Mouse (Mus musculus): Measurements from ENCODE around the gene Sycp2l. TPM values are rescaled to one million over a fixed set of nuclear protein-coding genes. Genes with fewer than 3 reads are reported as not detected.

The Sycp2l gene
- total RNA-seq, 1 experiment = 2.0 TPM

DNA sequence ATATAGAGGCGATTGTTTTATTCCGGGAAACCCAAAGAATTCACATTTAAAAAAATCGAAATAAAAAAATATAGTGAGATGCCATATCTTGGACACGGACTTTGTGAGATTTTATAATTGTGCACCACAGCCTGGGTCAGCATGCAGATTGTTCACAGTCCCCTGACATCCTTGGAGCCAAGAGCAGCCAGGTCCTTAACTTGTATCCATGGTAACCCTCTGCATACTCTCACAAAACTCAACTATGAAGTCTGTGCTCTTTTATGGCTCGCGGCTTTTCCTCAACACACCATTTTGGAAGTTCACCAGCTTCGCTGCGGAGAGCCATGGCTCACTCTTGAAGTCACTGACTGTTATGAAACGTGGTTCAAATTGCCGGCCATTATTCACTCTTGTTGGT, 19.9 kb upstream of the Sycp2l start:
- Histone ChIP-seq H3K4me1 (ENCODE audit: control insufficient read depth in 2 of 2, insufficient read depth in 2 of 2, low read length in 2 of 2, poor library complexity in 1 of 2) (peaks cover 0 to 3% of the 10 kb centered on the region in 2 experiments; a peak in 2 of 4 replicates), H3K9ac (ENCODE audit: insufficient read depth, low read depth, low read length, poor library complexity, severe bottlenecking) (no peak overlapping the region), H3K36me3 (ENCODE audit: control insufficient read depth, insufficient read depth, low read length, poor library complexity, severe bottlenecking) (no peaks in the 10 kb centered on the region), H3K27ac (ENCODE audit: insufficient read depth, low read depth, low read length, poor library complexity, severe bottlenecking) (no peak overlapping the region), H3K4me3 (ENCODE audit: insufficient read depth in 1 of 2, low read depth in 1 of 2, low read length in 2 of 2, poor library complexity in 1 of 2, severe bottlenecking in 1 of 2) (no peak overlapping the region), H3K9me3 (ENCODE audit: control insufficient read depth, insufficient read depth, low read depth, low read length) (no peaks in the 10 kb centered on the region)
- DNase-seq (ENCODE audit: low read depth, low spot score) = no peak
- in situ Hi-C loops (cut with MboI; ENCODE audit: low sequenced_read_pairs in 2 of 2, unreplicated experiment in 2 of 2) = loop anchor here (10.0 to 25.0 kb wide), 2 partner anchors 143 to 249 kb away; partner anchors contain the start of gene Smim13 (in 1 of the 2)
- TF ChIP-seq MAFK (IDR thresholded peaks at IDR 0.05; ENCODE audit: insufficient read depth, low read depth, low read length) (no peak), CHD2 (IDR thresholded peaks at IDR 0.05; ENCODE audit: low read depth, low read length) (no peak), HCFC1 (IDR thresholded peaks at IDR 0.05; ENCODE audit: borderline replicate concordance, insufficient read depth, low read length) (no peak), ZNF384 (IDR thresholded peaks at IDR 0.05; ENCODE audit: low read depth, low read length) (no peak), ZC3H11A (IDR thresholded peaks at IDR 0.05; ENCODE audit: borderline replicate concordance, low read depth, low read length) (no peak)

DNA sequence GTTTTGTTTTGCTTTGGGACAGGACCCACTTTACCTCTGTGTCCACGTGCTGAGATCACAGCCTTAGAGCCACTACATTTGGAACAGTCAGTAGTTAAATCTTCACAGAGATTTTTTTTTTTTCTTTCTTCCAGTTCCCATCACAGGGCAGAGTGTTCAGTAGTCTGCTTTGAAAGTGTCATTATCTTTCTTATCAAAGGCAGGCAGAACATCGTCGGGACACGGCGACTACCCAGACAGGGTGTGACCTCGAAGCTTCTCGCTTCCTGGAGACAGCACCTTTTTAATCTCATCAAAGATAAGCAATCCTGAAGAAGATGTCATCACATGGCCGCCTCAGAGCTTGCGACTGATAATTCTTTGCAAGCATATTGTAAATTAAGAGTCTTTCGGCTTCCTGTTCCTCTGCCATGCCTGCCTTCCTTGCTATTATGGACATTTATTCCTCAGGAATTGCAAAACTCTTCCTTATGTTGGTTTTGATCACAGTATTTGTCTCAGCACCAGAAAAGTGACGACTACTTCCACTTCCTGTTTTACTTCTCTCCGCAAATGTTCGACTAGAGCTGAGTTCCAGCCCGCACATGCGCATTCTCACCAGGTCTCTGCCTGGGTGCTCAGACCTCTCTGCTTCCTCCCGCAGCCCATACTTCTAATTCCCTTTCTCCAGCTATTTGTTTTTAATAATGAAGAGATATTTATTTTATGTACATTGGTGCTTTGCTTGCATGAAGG, 16.6 kb upstream of the Sycp2l start:
- no peak for DNase-seq (ENCODE audit: low read depth, low spot score)
- Histone ChIP-seq H3K9me3 (ENCODE audit: control insufficient read depth, insufficient read depth, low read depth, low read length) (no peaks in the 10 kb centered on the region), H3K9ac (ENCODE audit: insufficient read depth, low read depth, low read length, poor library complexity, severe bottlenecking) (no peak overlapping the region), H3K4me3 (ENCODE audit: insufficient read depth in 1 of 2, low read depth in 1 of 2, low read length in 2 of 2, poor library complexity in 1 of 2, severe bottlenecking in 1 of 2) (no peak overlapping the region), H3K4me1 (ENCODE audit: control insufficient read depth in 2 of 2, insufficient read depth in 2 of 2, low read length in 2 of 2, poor library complexity in 1 of 2) (no peaks in the 10 kb centered on the region; a peak in 1 of 4 replicates), H3K27ac (ENCODE audit: insufficient read depth, low read depth, low read length, poor library complexity, severe bottlenecking) (no peak overlapping the region), H3K36me3 (ENCODE audit: control insufficient read depth, insufficient read depth, low read length, poor library complexity, severe bottlenecking) (no peaks in the 10 kb centered on the region)
- in situ Hi-C loops (cut with MboI; ENCODE audit: low sequenced_read_pairs in 2 of 2, unreplicated experiment in 2 of 2) = loop anchor here (10.0 to 25.0 kb wide), 2 partner anchors 140 to 253 kb away; partner anchors contain the start of gene Smim13 (in 1 of the 2)
- TF ChIP-seq CHD2 (IDR thresholded peaks at IDR 0.05; ENCODE audit: low read depth, low read length) (no peak), HCFC1 (IDR thresholded peaks at IDR 0.05; ENCODE audit: borderline replicate concordance, insufficient read depth, low read length) (no peak), ZNF384 (IDR thresholded peaks at IDR 0.05; ENCODE audit: low read depth, low read length) (no peak), ZC3H11A (IDR thresholded peaks at IDR 0.05; ENCODE audit: borderline replicate concordance, low read depth, low read length) (no peak), MAFK (IDR thresholded peaks at IDR 0.05; ENCODE audit: insufficient read depth, low read depth, low read length) (no peak)

DNA sequence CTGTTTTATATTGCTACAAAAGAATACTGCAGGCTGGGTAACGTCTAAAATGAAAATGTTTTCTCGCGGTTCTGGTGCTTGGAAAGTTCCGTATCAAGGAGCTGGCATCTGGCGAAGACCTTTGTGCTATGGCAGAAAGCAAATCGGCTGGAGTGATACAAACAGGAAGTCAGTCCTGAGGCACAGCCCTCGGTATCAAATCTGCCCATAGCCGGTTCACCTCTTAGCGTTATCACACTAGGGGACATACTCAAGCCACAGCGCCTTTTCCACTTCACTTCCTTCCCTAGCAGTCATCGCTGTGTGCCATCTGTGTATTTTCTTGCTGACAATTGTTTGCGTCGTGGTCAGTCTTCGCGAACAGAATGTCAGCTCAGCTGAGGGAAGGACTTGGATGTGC, 15.8 kb upstream of the Sycp2l start:
- TF ChIP-seq MAFK (IDR thresholded peaks at IDR 0.05; ENCODE audit: insufficient read depth, low read depth, low read length) (no peak), ZC3H11A (IDR thresholded peaks at IDR 0.05; ENCODE audit: borderline replicate concordance, low read depth, low read length) (no peak), ZNF384 (IDR thresholded peaks at IDR 0.05; ENCODE audit: low read depth, low read length) (no peak), HCFC1 (IDR thresholded peaks at IDR 0.05; ENCODE audit: borderline replicate concordance, insufficient read depth, low read length) (no peak), CHD2 (IDR thresholded peaks at IDR 0.05; ENCODE audit: low read depth, low read length) (no peak)
- in situ Hi-C loops (cut with MboI; ENCODE audit: low sequenced_read_pairs in 2 of 2, unreplicated experiment in 2 of 2) = loop anchor here (10.0 to 25.0 kb wide), 2 partner anchors 139 to 254 kb away; partner anchors contain the start of gene Smim13 (in 1 of the 2)
- no peak overlapping the region for H3K4me3 ChIP-seq (ENCODE audit: insufficient read depth in 1 of 2, low read depth in 1 of 2, low read length in 2 of 2, poor library complexity in 1 of 2, severe bottlenecking in 1 of 2)
- DNase-seq (ENCODE audit: low read depth, low spot score) = no peak
- no peak overlapping the region for H3K9ac ChIP-seq (ENCODE audit: insufficient read depth, low read depth, low read length, poor library complexity, severe bottlenecking)
- no peaks in the 10 kb centered on the region; a peak in 1 of 4 replicates for H3K4me1 ChIP-seq (ENCODE audit: control insufficient read depth in 2 of 2, insufficient read depth in 2 of 2, low read length in 2 of 2, poor library complexity in 1 of 2)
- H3K9me3 ChIP-seq (ENCODE audit: control insufficient read depth, insufficient read depth, low read depth, low read length) = no peaks in the 10 kb centered on the region
- no peak overlapping the region for H3K27ac ChIP-seq (ENCODE audit: insufficient read depth, low read depth, low read length, poor library complexity, severe bottlenecking)
- H3K36me3 ChIP-seq (ENCODE audit: control insufficient read depth, insufficient read depth, low read length, poor library complexity, severe bottlenecking) = no peaks in the 10 kb centered on the region

DNA sequence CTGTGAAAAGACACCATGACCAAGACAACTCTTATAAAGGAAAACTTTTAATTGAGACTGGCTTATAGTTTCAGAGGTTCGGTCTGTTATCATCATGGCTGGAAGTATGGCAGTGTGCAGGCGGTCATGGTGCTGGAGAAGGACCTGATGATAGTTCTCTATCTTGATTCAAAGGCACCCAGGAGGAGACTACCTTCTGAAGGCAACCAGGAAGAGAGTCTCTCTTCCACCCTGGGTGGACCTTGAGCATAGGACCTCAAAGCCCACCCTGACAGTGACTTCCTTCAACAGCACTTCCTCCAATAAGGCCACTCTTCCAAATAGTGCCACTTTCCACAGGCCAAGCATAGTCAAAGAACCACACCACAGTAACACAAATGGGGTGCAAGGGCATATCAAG, 14.1 kb upstream of the Sycp2l start:
- Histone ChIP-seq H3K9me3 (ENCODE audit: control insufficient read depth, insufficient read depth, low read depth, low read length) (no peaks in the 10 kb centered on the region), H3K27ac (ENCODE audit: insufficient read depth, low read depth, low read length, poor library complexity, severe bottlenecking) (no peak overlapping the region), H3K4me1 (ENCODE audit: control insufficient read depth in 2 of 2, insufficient read depth in 2 of 2, low read length in 2 of 2, poor library complexity in 1 of 2) (peaks cover 0 to 5% of the 10 kb centered on the region in 2 experiments; a peak in 2 of 4 replicates), H3K36me3 (ENCODE audit: control insufficient read depth, insufficient read depth, low read length, poor library complexity, severe bottlenecking) (no peaks in the 10 kb centered on the region), H3K4me3 (ENCODE audit: insufficient read depth in 1 of 2, low read depth in 1 of 2, low read length in 2 of 2, poor library complexity in 1 of 2, severe bottlenecking in 1 of 2) (no peak overlapping the region), H3K9ac (ENCODE audit: insufficient read depth, low read depth, low read length, poor library complexity, severe bottlenecking) (no peak overlapping the region)
- in situ Hi-C loops (cut with MboI; ENCODE audit: low sequenced_read_pairs in 2 of 2, unreplicated experiment in 2 of 2) = no loop called here
- no peak for DNase-seq (ENCODE audit: low read depth, low spot score)
- TF ChIP-seq CHD2 (IDR thresholded peaks at IDR 0.05; ENCODE audit: low read depth, low read length) (no peak), HCFC1 (IDR thresholded peaks at IDR 0.05; ENCODE audit: borderline replicate concordance, insufficient read depth, low read length) (no peak), ZC3H11A (IDR thresholded peaks at IDR 0.05; ENCODE audit: borderline replicate concordance, low read depth, low read length) (no peak), MAFK (IDR thresholded peaks at IDR 0.05; ENCODE audit: insufficient read depth, low read depth, low read length) (no peak), ZNF384 (IDR thresholded peaks at IDR 0.05; ENCODE audit: low read depth, low read length) (no peak)

All from ES-E14 (cell line).